Mouse (Mus musculus): Measurements from ENCODE around the gene Tmem229b. TPM values are rescaled to one million over a fixed set of nuclear protein-coding genes. Genes with fewer than 3 reads are reported as not detected.

The Tmem229b gene
- polyA plus RNA-seq, 1 experiment: 9.8 TPM

GRCm38 (mm10) chr12:79010569-79010968, 3.1 kb upstream of the Tmem229b start:
- WGBS: 37% methylated on average over 3 of the region's 3 CpGs
- no peak for DNase-seq (ENCODE audit: low read depth, low spot score)

DNA sequence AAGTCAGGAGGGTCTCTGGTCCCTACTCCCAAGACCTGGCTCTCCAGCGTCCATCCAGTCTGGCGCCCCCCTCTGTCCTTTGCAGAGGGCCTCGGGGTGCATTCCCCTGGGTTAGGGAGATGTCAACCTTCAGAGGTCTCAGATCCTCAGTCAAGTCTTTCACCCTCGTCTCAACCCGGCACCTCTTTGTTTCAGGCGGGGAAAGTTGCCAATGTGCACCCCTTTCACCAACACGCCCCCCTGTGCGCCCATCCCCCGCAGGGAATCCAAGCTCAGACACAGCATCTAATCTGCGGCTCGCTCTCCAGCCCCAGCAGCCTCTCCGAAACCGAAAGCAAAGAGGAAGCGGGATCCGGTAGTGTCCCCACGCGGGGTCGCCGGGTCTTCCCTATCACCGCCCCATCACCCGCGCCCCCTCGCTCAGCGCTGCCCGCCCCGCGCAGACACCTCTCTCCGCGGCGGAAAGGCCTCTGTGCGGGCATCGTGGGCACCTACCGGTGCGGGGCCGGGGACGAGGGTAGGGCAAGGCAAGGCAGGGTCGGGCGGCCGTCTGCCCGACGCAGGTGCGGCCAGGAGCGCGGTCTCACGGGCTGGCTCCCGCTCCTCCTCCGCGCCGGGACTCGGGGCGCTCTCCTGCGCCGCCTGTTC, 825 bp downstream of the Tmem229b start:
- DNase-seq (ENCODE audit: low read depth, low spot score): no peak
- WGBS: under 1% methylated on average over 53 of the region's 53 CpGs

DNA sequence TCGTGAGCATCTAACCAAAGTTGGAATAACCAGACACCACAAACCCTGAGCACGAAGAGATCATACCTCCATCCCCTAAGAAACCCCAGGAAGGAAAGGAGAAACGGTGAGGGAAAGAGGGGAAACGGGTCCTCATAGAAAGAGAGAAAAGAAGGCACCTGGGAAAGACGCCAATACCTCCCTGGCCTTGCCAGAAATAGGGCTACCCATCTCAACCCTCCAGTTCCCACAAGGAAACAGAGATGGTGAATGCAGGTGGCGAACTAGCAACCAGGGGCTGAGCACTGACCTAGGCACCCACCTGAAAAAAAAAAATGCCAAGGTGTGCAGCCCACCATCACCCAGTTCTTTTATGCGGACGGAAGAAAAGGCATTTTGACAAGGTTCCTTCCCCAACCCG, 1.4 kb downstream of the Tmem229b start:
- 42% methylated on average over 9 of the region's 9 CpGs for WGBS
- no peak for DNase-seq (ENCODE audit: low read depth, low spot score)

- 86% methylated on average over 5 of the region's 5 CpGs for WGBS
Measured at GRCm38 (mm10) chr12:79005456-79005855, 2.0 kb downstream of the Tmem229b start.

DNA sequence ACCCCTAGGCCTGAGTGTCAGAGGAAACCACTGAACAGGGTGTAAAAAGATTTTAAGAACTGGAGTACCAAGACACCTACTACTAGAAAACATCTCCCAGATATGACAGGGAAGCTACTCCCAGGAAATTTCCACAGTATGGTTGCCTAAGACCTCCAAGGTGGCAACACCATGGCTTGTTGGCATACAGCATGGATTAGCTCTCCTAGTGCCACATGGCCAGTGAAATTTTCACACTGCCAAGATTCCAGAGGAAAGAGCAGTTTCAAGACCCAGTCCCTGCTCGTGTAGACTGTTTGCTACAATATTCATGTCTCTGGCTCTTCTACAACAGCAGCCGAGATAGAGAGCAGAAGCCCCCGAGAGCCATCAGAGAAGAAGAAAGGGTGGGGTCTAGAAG, 4.4 kb downstream of the Tmem229b start:
- WGBS: 86% methylated on average over 3 of the region's 3 CpGs

More at GRCm38 (mm10) chr12:79005456-79005855, 2.0 kb downstream of the Tmem229b start:
- no peak for DNase-seq (ENCODE audit: low read depth, low spot score)

GRCm38 (mm10) chr12:79002406-79002805, 5.0 kb downstream of the Tmem229b start:
- 79% methylated on average over 5 of the region's 5 CpGs for WGBS

More for the DNA sequence above, 4.4 kb downstream of the Tmem229b start:
- DNase-seq (ENCODE audit: low read depth, low spot score): no peak

DNA sequence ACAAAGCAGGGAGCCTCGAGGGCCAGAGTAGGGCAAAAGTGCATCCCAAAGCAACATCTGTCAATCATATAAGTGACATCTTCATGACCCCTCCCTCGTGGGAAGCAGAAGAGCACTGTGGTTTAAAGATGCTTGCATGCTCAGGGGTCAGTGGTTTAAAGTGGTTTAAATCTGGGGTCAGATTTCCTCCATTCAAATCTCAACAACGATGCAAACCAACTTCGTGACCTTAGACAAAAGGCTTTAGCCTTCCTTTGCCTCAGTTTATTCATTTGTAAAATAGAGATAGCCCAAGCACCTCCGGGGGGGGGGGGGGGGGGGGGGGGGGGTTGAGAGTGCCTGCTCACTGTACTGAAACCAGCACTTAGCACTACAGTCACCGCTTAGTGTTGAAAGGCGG, 10.7 kb downstream of the Tmem229b start:
- no peak for DNase-seq (ENCODE audit: low read depth, low spot score)
- 52% methylated on average over 7 of the region's 7 CpGs for WGBS

More at GRCm38 (mm10) chr12:79002406-79002805, 5.0 kb downstream of the Tmem229b start:
- no peak for DNase-seq (ENCODE audit: low read depth, low spot score)

GRCm38 (mm10) chr12:78996271-78996670, 11.2 kb downstream of the Tmem229b start:
- 76% methylated on average over 4 of the region's 4 CpGs for WGBS
- no peak for DNase-seq (ENCODE audit: low read depth, low spot score)

DNA sequence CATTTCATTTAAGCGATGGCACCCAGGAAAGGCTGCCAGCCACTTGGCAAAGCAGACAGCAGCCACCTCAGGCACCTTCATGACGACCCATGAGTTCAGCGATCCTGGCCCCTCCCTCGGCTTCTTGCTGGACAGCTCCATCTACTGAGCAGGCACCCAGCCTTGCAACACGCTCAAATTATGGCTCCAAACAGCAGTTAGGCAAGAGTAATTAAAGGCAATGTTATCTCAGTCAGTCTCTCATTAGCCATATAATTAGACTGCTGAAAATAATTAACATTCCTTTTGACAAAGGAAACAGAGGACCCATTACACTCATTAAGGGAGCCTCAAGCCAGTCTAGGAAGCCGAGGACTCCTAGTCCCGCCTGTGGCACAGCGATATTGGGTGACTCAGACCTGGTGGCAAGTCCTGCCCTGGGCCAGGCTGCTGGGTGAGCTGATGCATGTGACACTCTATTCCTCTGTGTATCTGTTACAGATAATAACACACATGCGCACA, 19.8 kb downstream of the Tmem229b start:
- WGBS: 55% methylated on average over 9 of the region's 9 CpGs
- no peak for DNase-seq (ENCODE audit: low read depth, low spot score)

GRCm38 (mm10) chr12:78984035-78984432, 23.4 kb downstream of the Tmem229b start:
- DNase-seq (ENCODE audit: low read depth, low spot score): no peak
- 22% methylated on average over 3 of the region's 3 CpGs for WGBS

DNA sequence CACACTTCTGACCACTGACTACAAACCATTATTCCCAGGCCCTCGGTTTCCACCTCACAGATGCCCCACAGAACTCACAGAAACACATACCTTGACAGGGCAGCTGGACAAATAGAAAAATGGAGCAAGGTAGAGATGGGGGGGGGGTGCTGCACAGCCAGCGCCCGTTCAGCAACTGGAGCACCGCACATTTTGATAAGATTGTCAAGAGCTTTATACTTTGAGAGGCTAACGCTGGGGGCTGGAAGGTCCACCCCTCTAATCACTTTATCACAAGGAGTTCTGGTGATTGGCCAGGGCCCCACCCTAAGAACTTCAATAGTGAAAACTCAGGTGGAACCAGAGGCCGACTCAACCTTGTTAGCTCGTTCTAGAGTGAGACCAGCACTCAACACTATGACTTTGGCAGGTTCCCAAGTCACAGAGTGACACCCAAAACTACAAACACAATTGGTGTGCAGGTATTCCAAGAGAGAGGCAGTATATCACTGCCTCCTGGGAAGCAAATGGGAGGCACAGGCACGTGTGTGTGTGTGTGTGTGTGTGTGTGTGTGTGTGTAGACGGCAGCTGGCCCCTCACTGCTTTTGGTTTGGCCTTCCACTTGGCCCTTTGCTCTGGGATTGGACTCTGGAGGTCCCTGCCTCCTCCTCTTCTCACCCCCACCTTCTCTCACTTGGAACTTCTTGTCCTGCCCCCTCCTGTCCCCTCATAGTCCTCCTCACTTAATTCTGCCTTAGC, 24.0 kb downstream of the Tmem229b start:
- 27% methylated on average over 9 of the region's 9 CpGs for WGBS
- DNase-seq (ENCODE audit: low read depth, low spot score): no peak

DNA sequence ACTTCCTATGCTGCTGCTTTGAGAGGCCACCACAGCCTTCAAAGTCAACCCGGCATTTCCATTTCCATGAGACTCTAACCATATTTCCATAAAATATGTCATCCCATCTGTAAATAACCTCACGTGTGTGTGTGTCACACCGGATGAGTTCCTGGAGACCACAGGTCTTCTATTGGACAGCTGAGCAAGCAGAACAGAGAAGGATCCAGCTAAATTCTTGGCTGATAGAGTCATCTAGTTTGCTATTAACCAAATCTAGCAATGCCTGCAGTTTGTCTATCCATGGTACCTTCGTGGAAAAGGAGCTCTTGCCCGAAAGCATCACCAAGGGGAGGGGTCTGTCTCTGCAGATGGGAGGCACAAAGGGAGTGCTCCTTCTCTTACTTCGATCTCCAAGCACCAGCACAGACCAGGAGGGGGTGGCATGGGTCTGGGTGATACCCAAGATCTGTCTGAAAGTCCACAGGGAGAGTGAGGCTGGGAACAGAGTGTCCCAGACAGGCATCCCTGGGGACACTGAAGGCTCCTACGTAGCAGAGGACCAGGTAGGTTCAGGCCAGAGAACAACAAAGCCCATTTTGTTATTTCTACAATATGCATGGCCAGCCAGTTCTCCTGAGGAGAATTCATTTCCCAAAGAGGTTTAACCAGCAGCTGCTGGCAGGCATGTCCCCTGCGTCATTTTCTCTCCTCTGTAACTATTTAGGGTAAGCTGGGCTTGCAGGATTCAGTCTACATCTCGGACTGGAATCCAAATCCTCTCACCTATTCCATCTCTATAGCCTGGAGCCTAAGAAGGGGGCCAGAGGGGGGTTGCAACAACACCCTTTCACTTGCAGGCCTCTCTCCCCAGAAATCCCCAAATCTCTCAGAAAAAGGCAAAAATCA, 25.2 kb downstream of the Tmem229b start:
- 40% methylated on average over 9 of the region's 9 CpGs for WGBS
- DNase-seq (ENCODE audit: low read depth, low spot score): no peak

GRCm38 (mm10) chr12:78981131-78981530, 26.3 kb downstream of the Tmem229b start:
- 75% methylated on average over 2 of the region's 2 CpGs for WGBS
- DNase-seq (ENCODE audit: low read depth, low spot score): no peak

- WGBS: 35% methylated on average over 5 of the region's 5 CpGs
- no peak for DNase-seq (ENCODE audit: low read depth, low spot score)
Measured at GRCm38 (mm10) chr12:78980683-78981091, 26.7 kb downstream of the Tmem229b start.

GRCm38 (mm10) chr12:78977552-78977951, 29.9 kb downstream of the Tmem229b start:
- 87% methylated on average over 4 of the region's 4 CpGs for WGBS
- no peak for DNase-seq (ENCODE audit: low read depth, low spot score)

- WGBS: 79% methylated on average over 4 of the region's 4 CpGs
- DNase-seq (ENCODE audit: low read depth, low spot score): no peak
Measured at GRCm38 (mm10) chr12:78977078-78977477, 30.3 kb downstream of the Tmem229b start.

DNA sequence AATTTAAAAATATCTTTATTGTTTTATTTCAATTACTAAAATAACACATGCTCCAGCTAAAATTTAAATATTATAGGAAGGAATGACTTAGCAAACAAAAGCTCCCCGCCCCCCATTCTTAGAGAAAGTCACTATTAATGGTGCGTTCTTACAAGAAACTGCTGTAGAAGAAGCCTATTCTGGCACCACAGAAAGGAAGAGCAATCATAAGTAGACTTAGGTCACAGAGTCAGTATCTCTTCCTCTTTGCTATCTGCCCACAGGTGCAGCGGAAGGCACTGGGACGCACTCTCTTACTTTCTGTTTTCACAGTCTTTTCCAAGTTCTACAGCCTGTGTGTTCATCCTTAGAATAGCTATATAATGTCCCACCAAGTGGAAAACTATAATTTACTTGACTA, 31.6 kb downstream of the Tmem229b start:
- 88% methylated on average over 4 of the region's 4 CpGs for WGBS
- DNase-seq (ENCODE audit: low read depth, low spot score): no peak

- WGBS: 92% methylated on average over 5 of the region's 5 CpGs
- no peak for DNase-seq (ENCODE audit: low read depth, low spot score)
Measured at GRCm38 (mm10) chr12:78974767-78975166, 32.7 kb downstream of the Tmem229b start.

DNA sequence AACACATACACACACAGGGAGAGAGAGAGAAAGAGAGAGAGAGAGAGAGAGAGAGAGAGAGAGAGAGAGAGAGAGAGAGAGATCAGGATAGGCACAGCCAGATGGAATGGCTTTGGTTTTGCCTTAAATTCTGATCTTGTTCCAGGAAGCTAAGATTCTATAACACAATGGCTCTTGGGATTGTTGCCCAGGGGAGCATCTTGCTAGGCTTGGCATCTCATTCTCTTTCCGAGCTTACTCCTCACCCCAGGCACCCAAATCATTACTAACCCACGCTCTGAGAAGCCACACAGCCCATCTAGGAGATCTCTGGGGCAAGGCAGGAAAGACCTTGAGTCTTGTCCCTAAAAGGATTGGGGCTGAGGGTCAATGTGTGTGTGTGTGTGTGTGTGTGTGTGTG, 33.6 kb downstream of the Tmem229b start:
- no peak for DNase-seq (ENCODE audit: low read depth, low spot score)
- WGBS: 89% methylated on average over 2 of the region's 2 CpGs

- DNase-seq (ENCODE audit: low read depth, low spot score): no peak
- WGBS: 32% methylated on average over 2 of the region's 2 CpGs
Measured at GRCm38 (mm10) chr12:78971649-78972048, 35.8 kb downstream of the Tmem229b start.
